In genomic region chr6:72234372-72235097, GRCm38 (mm10) we compare ENCODE assay signal across 7 mouse cellular contexts. TPM values are rescaled to one million over a fixed set of nuclear protein-coding genes. Genes with fewer than 3 reads are reported as not detected.
DNase-seq lines count a peak whose midpoint lies in the region; ATAC-seq and TF ChIP-seq lines count a peak whose summit lies in the region.

No protein-coding gene starts in this region.

- H3K27me3 ChIP-seq in heart, embryonic 13.5 days (replicated peaks), result peaks cover 18% of the 10 kb centered on the region
- H3K27me3 ChIP-seq in limb, embryonic 11.5 days (ENCODE audit: control insufficient read depth, insufficient read depth, low read length), result no peaks in the 10 kb centered on the region
- H3K27me3 ChIP-seq in midbrain, postnatal 0 days (ENCODE audit: insufficient read depth, low read length), result peaks cover 32% of the 10 kb centered on the region

- ATAC-seq in heart, embryonic 13.5 days (ENCODE audit: extremely low read depth, insufficient number of reproducible peaks, low FRiP score, low TSS enrichment), result no peak
- ATAC-seq in limb, embryonic 11.5 days (ENCODE audit: insufficient number of reproducible peaks, low FRiP score, low TSS enrichment, low read depth), result peak; percentile 11; the same call in 1 of the 2 replicates
- ATAC-seq in midbrain, postnatal 0 days (ENCODE audit: low FRiP score), result peak; percentile 39
- no peak for ATAC-seq in megakaryocyte progenitor cell, adult 5-6 weeks (replicated peaks; ENCODE audit: poor library complexity)

- no peak; the same call in 1 of the 2 replicates for TF ChIP-seq CTCF in midbrain, postnatal 0 days (IDR thresholded peaks at IDR 0.05)

- peak overlapping the region; percentile 86 for H3K9ac ChIP-seq in heart, embryonic 13.5 days
- peak overlapping the region; percentile 70 for H3K9ac ChIP-seq in limb, embryonic 11.5 days (ENCODE audit: low read length)
- peak overlapping the region; percentile 46 for H3K9ac ChIP-seq in midbrain, postnatal 0 days (replicated peaks; ENCODE audit: low read length, poor library complexity, severe bottlenecking)

- peaks cover 62% of the 10 kb centered on the region for H3K4me1 ChIP-seq in heart, embryonic 13.5 days
- H3K4me1 ChIP-seq in limb, embryonic 11.5 days (ENCODE audit: control insufficient read depth, insufficient read depth, low read length), result peaks cover 38% of the 10 kb centered on the region
- H3K4me1 ChIP-seq in midbrain, postnatal 0 days (ENCODE audit: insufficient read depth, low read length), result 0 out of 2 replicates have a peak, but pooled peaks cover 2% of the 10 kb centered on the region

- under 1% methylated on average over 78 of the region's 79 CpGs for WGBS in heart, embryonic 13.5 days
- under 1% methylated on average over 79 of the region's 79 CpGs for WGBS in limb, embryonic 11.5 days
- WGBS in midbrain, postnatal 0 days, result under 1% methylated on average over 74 of the region's 79 CpGs

- H3K4me2 ChIP-seq in heart, embryonic 13.5 days, result peak overlapping the region; percentile 97
- peak overlapping the region; percentile 98 for H3K4me2 ChIP-seq in limb, embryonic 11.5 days (ENCODE audit: low read depth, severe bottlenecking)
- H3K4me2 ChIP-seq in midbrain, postnatal 0 days (ENCODE audit: low read depth, low read length, poor library complexity, severe bottlenecking), result peak overlapping the region; percentile 100

- H3K36me3 ChIP-seq in heart, embryonic 13.5 days, result no peaks in the 10 kb centered on the region
- no peaks in the 10 kb centered on the region for H3K36me3 ChIP-seq in limb, embryonic 11.5 days (ENCODE audit: control insufficient read depth, insufficient read depth, low read length)
- no peaks in the 10 kb centered on the region for H3K36me3 ChIP-seq in midbrain, postnatal 0 days (ENCODE audit: insufficient read depth, low read length)

- peak; percentile 29 for DNase-seq in right cerebral cortex, adult 18-20 months
- DNase-seq in right cerebral cortex, postnatal 36 days (ENCODE audit: low spot score in 2 of 2), result no peak
- DNase-seq in cerebellum, postnatal 25 days, result peak; percentile 73 to 74
- DNase-seq in limb, embryonic 11.5 days (ENCODE audit: low spot score), result peak; percentile 81
- DNase-seq in midbrain, postnatal 0 days (ENCODE audit: low spot score), result peak; percentile 56

- no peaks in the 10 kb centered on the region for H3K9me3 ChIP-seq in heart, embryonic 13.5 days
- H3K9me3 ChIP-seq in limb, embryonic 11.5 days (ENCODE audit: control insufficient read depth, low read length), result no peaks in the 10 kb centered on the region
- no peaks in the 10 kb centered on the region for H3K9me3 ChIP-seq in midbrain, postnatal 0 days (ENCODE audit: low read length)

- H3K27ac ChIP-seq in heart, embryonic 13.5 days (replicated peaks), result peak overlapping the region; percentile 73
- peak overlapping the region; percentile 60 for H3K27ac ChIP-seq in limb, embryonic 11.5 days (replicated peaks; ENCODE audit: low read depth, low read length)
- no peak overlapping the region for H3K27ac ChIP-seq in midbrain, postnatal 0 days (ENCODE audit: low read depth, low read length)

- peak overlapping the region; percentile 73 for H3K4me3 ChIP-seq in heart, embryonic 13.5 days
- H3K4me3 ChIP-seq in limb, embryonic 11.5 days (ENCODE audit: low read depth, low read length), result peak overlapping the region; percentile 77
- peak overlapping the region; percentile 57 for H3K4me3 ChIP-seq in midbrain, postnatal 0 days (ENCODE audit: low read depth, low read length)

RNA-seq across cellular contexts. Expression of gene Atoh8, which starts 0.8 kb away (rescaled TPM):
- polyA plus RNA-seq in heart, embryonic 13.5 days (2015; fragmentation: Nextera tagmentation; extraction: Ambion mirVana), result 13.3 and 13.7 TPM in 2 replicates
- polyA plus RNA-seq in limb, embryonic 11.5 days (2014; fragmentation: Nextera tagmentation; extraction: Ambion mirVana), result 22.3 and 22.9 TPM in 2 replicates
- 1.8 and 3.7 TPM in 2 replicates for total RNA-seq in midbrain, postnatal 0 days (2014; rRNA removed)
- 1.9 and 2.3 TPM in 2 replicates for polyA plus RNA-seq in midbrain, postnatal 0 days (2015; fragmentation: Nextera tagmentation; extraction: Ambion mirVana)
- total RNA-seq in megakaryocyte progenitor cell, adult 5-6 weeks (2015), result not detected in 2 replicates
- not detected in 2 replicates for total RNA-seq in megakaryocyte progenitor cell, adult 5-6 weeks (2017)

Comparison
In these comparisons a context has a peak if more than half of its experiments do, and no peak if none do; other contexts are left out.
1. DNase-seq: peak in right cerebral cortex, adult 18-20 months (single experiment), cerebellum, postnatal 25 days (2 of 2), limb, embryonic 11.5 days (single experiment) and midbrain, postnatal 0 days (single experiment); none in right cerebral cortex, postnatal 36 days (0 of 2).
2. ATAC-seq: peak in limb, embryonic 11.5 days (single experiment) and midbrain, postnatal 0 days (single experiment); none in heart, embryonic 13.5 days (single experiment) and megakaryocyte progenitor cell, adult 5-6 weeks (single experiment).
3. Peak in every context shown above with its lines, with median percentiles within 50 percentile points of each other: H3K4me2 ChIP-seq, H3K4me3 ChIP-seq and H3K9ac ChIP-seq.